8 mouse cellular contexts compared by ENCODE assay signal in the genomic region with DNA sequence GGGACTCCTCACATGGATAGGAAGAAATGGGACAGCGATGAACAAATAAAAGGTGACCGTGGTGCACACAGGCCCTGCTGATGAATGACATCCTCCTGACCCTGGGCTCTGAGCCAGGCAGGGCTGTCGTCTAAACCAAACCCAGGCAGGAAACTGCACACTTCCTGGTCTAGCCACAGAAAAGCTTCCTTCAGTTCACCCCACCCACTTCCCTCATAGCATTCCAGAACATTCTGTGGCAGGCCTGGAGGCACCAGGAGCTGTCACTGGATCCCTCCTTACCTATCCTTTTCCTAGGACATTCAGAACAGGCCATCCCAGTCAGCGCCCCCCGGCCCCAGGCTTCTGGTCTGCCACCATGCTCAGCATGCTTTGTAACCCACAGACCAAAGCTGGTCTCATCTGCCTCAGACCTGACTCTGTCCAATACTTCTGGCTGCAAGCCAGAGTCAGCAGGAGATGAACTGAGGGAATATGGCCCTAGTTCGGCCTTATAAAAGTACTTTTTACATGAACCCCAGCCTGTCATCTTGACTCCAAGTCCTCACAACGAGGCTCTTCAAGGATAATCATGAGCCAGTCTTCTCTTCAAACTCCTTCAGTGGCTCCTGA. TPM values are rescaled to one million over a fixed set of nuclear protein-coding genes. Genes with fewer than 3 reads are reported as not detected.
DNase-seq lines count a peak whose midpoint lies in the region; ATAC-seq lines count a peak whose summit lies in the region.

No protein-coding gene starts in this region.

- no peak overlapping the region for H3K4me3 ChIP-seq in brown adipose tissue, adult 24 weeks (ENCODE audit: insufficient read depth, low read depth, low read length)
- no peak overlapping the region for H3K4me3 ChIP-seq in heart, embryonic 16.5 days (ENCODE audit: low read length)
- H3K4me3 ChIP-seq in forebrain, embryonic 12.5 days (replicated peaks): no peak overlapping the region

- H3K9ac ChIP-seq in heart, embryonic 16.5 days (ENCODE audit: low read length): peak overlapping the region; percentile 9; the same call in 1 of the 2 replicates
- no peak overlapping the region for H3K9ac ChIP-seq in forebrain, embryonic 12.5 days

- 33% methylated on average over 7 of the region's 7 CpGs for WGBS in heart, embryonic 16.5 days
- WGBS in forebrain, embryonic 12.5 days: 68% methylated on average over 7 of the region's 7 CpGs

- no peaks in the 10 kb centered on the region for H3K27me3 ChIP-seq in heart, embryonic 16.5 days (ENCODE audit: control insufficient read depth, insufficient read depth, low read length)
- no peaks in the 10 kb centered on the region for H3K27me3 ChIP-seq in forebrain, embryonic 12.5 days

- H3K4me2 ChIP-seq in heart, embryonic 16.5 days (ENCODE audit: low read depth, low read length): no peak overlapping the region
- no peak overlapping the region for H3K4me2 ChIP-seq in forebrain, embryonic 12.5 days

- no peaks in the 10 kb centered on the region for H3K9me3 ChIP-seq in heart, embryonic 16.5 days (replicated peaks; ENCODE audit: control insufficient read depth, low read length)
- H3K9me3 ChIP-seq in forebrain, embryonic 12.5 days: no peaks in the 10 kb centered on the region

- peak overlapping the region; percentile 99 for H3K27ac ChIP-seq in brown adipose tissue, adult 24 weeks (replicated peaks; ENCODE audit: low read depth, low read length)
- peak overlapping the region; percentile 86 for H3K27ac ChIP-seq in heart, embryonic 16.5 days (ENCODE audit: low read length)
- H3K27ac ChIP-seq in forebrain, embryonic 12.5 days: no peak overlapping the region; the same call in 1 of the 2 replicates

- no peaks in the 10 kb centered on the region for H3K36me3 ChIP-seq in heart, embryonic 16.5 days (ENCODE audit: control insufficient read depth, insufficient read depth)
- no peaks in the 10 kb centered on the region for H3K36me3 ChIP-seq in forebrain, embryonic 12.5 days (replicated peaks)

- DNase-seq in spleen, adult 18-20 months: peak; percentile 61
- no peak for DNase-seq in spleen, adult 12 weeks (ENCODE audit: low spot score)
- peak; percentile 82 to 88 for DNase-seq in kidney, postnatal 4 days
- peak; percentile 73 for DNase-seq in naive thymus-derived CD4-positive, alpha-beta T cell, adult 2 months (ENCODE audit: low read depth)

- H3K4me1 ChIP-seq in brown adipose tissue, adult 24 weeks (ENCODE audit: control insufficient read depth, insufficient read depth, insufficient read length, low read length): peaks cover 36% of the 10 kb centered on the region
- peaks cover 47% of the 10 kb centered on the region for H3K4me1 ChIP-seq in heart, embryonic 16.5 days (ENCODE audit: control insufficient read depth, insufficient read depth, low read length)
- H3K4me1 ChIP-seq in forebrain, embryonic 12.5 days: peaks cover 23% of the 10 kb centered on the region

- peak; percentile 79 for ATAC-seq in heart, embryonic 16.5 days (replicated peaks; ENCODE audit: extremely low read depth, insufficient read depth, low FRiP score)
- no peak for ATAC-seq in cerebellum, adult (ENCODE audit: insufficient number of reproducible peaks, low FRiP score, low TSS enrichment)
- no peak for ATAC-seq in forebrain, embryonic 12.5 days (ENCODE audit: low FRiP score)

RNA-seq across cellular contexts. Expression of a gene that starts 2.3 kb away (rescaled TPM):
- 1.9 and 2.8 TPM in 2 replicates for polyA plus RNA-seq in brown adipose tissue, adult 24 weeks (2012; ENCODE audit: insufficient read depth, insufficient read length, missing spikeins)
- polyA plus RNA-seq in heart, embryonic 16.5 days (2015; fragmentation: Nextera tagmentation; extraction: Ambion mirVana): 6.6 TPM in 2 replicates
- 1.1 and 1.7 TPM in 2 replicates for polyA plus RNA-seq in forebrain, embryonic 12.5 days (2016; fragmentation: Nextera tagmentation; extraction: Ambion mirVana)
